Mouse (Mus musculus): ENCODE data around the gene Celf1. TPM values are rescaled to one million over a fixed set of nuclear protein-coding genes. Genes with fewer than 3 reads are reported as not detected.

Celf1 gene
- total RNA-seq, 1 experiment: 73.0 TPM

- H3K9ac ChIP-seq (ENCODE audit: insufficient read depth, low read depth, low read length, poor library complexity, severe bottlenecking): no peak overlapping the region
- H3K4me3 ChIP-seq (ENCODE audit: insufficient read depth in 1 of 2, low read depth in 1 of 2, low read length in 2 of 2, poor library complexity in 1 of 2, severe bottlenecking in 1 of 2): no peak overlapping the region
- no peaks in the 10 kb centered on the region for H3K9me3 ChIP-seq (ENCODE audit: control insufficient read depth, insufficient read depth, low read depth, low read length)
- no peaks in the 10 kb centered on the region for H3K4me1 ChIP-seq (ENCODE audit: control insufficient read depth in 2 of 2, insufficient read depth in 2 of 2, low read length in 2 of 2, poor library complexity in 1 of 2)
- H3K27ac ChIP-seq (ENCODE audit: insufficient read depth, low read depth, low read length, poor library complexity, severe bottlenecking): no peak overlapping the region
- TF ChIP-seq MAFK (IDR thresholded peaks at IDR 0.05; ENCODE audit: insufficient read depth, low read depth, low read length) (no peak), HCFC1 (IDR thresholded peaks at IDR 0.05; ENCODE audit: borderline replicate concordance, insufficient read depth, low read length) (no peak), ZC3H11A (IDR thresholded peaks at IDR 0.05; ENCODE audit: borderline replicate concordance, low read depth, low read length) (no peak), CHD2 (IDR thresholded peaks at IDR 0.05; ENCODE audit: low read depth, low read length) (no peak), ZNF384 (IDR thresholded peaks at IDR 0.05; ENCODE audit: low read depth, low read length) (no peak)
- DNase-seq (ENCODE audit: low read depth, low spot score): no peak
- H3K36me3 ChIP-seq (ENCODE audit: control insufficient read depth, insufficient read depth, low read length, poor library complexity, severe bottlenecking): peaks cover 36% of the 10 kb centered on the region
- in situ Hi-C loops (cut with MboI; ENCODE audit: low sequenced_read_pairs in 2 of 2, unreplicated experiment in 2 of 2): no loop called here
Observed at GRCm38 (mm10) chr2:91008536-91008935, 68.4 kb downstream of the Celf1 start.

GRCm38 (mm10) chr2:91013881-91014280 is 73.7 kb downstream of the Celf1 start:
- H3K27ac ChIP-seq (ENCODE audit: insufficient read depth, low read depth, low read length, poor library complexity, severe bottlenecking): no peak overlapping the region
- no peak overlapping the region for H3K4me3 ChIP-seq (ENCODE audit: insufficient read depth in 1 of 2, low read depth in 1 of 2, low read length in 2 of 2, poor library complexity in 1 of 2, severe bottlenecking in 1 of 2)
- H3K4me1 ChIP-seq (ENCODE audit: control insufficient read depth in 2 of 2, insufficient read depth in 2 of 2, low read length in 2 of 2, poor library complexity in 1 of 2): 0 out of 4 replicates have a peak, but pooled peaks cover 0 to 4% of the 10 kb centered on the region in 2 experiments
- H3K36me3 ChIP-seq (ENCODE audit: control insufficient read depth, insufficient read depth, low read length, poor library complexity, severe bottlenecking): peaks cover 30% of the 10 kb centered on the region
- H3K9me3 ChIP-seq (ENCODE audit: control insufficient read depth, insufficient read depth, low read depth, low read length): no peaks in the 10 kb centered on the region
- TF ChIP-seq ZC3H11A (IDR thresholded peaks at IDR 0.05; ENCODE audit: borderline replicate concordance, low read depth, low read length): no peak
- no peak for TF ChIP-seq CHD2 (IDR thresholded peaks at IDR 0.05; ENCODE audit: low read depth, low read length)
- TF ChIP-seq MAFK (IDR thresholded peaks at IDR 0.05; ENCODE audit: insufficient read depth, low read depth, low read length): no peak
- no peak for TF ChIP-seq HCFC1 (IDR thresholded peaks at IDR 0.05; ENCODE audit: borderline replicate concordance, insufficient read depth, low read length)
- in situ Hi-C loops (cut with MboI; ENCODE audit: low sequenced_read_pairs in 2 of 2, unreplicated experiment in 2 of 2): no loop called here
- H3K9ac ChIP-seq (ENCODE audit: insufficient read depth, low read depth, low read length, poor library complexity, severe bottlenecking): no peak overlapping the region
- DNase-seq (ENCODE audit: low read depth, low spot score): no peak

- DNase-seq (ENCODE audit: low read depth, low spot score): no peak
- H3K4me1 ChIP-seq (ENCODE audit: control insufficient read depth in 2 of 2, insufficient read depth in 2 of 2, low read length in 2 of 2, poor library complexity in 1 of 2): 0 out of 4 replicates have a peak, but pooled peaks cover 0 to 4% of the 10 kb centered on the region in 2 experiments
- no peaks in the 10 kb centered on the region for H3K9me3 ChIP-seq (ENCODE audit: control insufficient read depth, insufficient read depth, low read depth, low read length)
- in situ Hi-C loops (cut with MboI; ENCODE audit: low sequenced_read_pairs in 2 of 2, unreplicated experiment in 2 of 2): no loop called here
- no peak overlapping the region for H3K9ac ChIP-seq (ENCODE audit: insufficient read depth, low read depth, low read length, poor library complexity, severe bottlenecking)
- no peak overlapping the region for H3K27ac ChIP-seq (ENCODE audit: insufficient read depth, low read depth, low read length, poor library complexity, severe bottlenecking)
- no peak overlapping the region for H3K4me3 ChIP-seq (ENCODE audit: insufficient read depth in 1 of 2, low read depth in 1 of 2, low read length in 2 of 2, poor library complexity in 1 of 2, severe bottlenecking in 1 of 2)
- H3K36me3 ChIP-seq (ENCODE audit: control insufficient read depth, insufficient read depth, low read length, poor library complexity, severe bottlenecking): peaks cover 23% of the 10 kb centered on the region
- TF ChIP-seq MAFK (IDR thresholded peaks at IDR 0.05; ENCODE audit: insufficient read depth, low read depth, low read length) (no peak), ZC3H11A (IDR thresholded peaks at IDR 0.05; ENCODE audit: borderline replicate concordance, low read depth, low read length) (no peak), HCFC1 (IDR thresholded peaks at IDR 0.05; ENCODE audit: borderline replicate concordance, insufficient read depth, low read length) (no peak), CHD2 (IDR thresholded peaks at IDR 0.05; ENCODE audit: low read depth, low read length) (no peak), ZNF384 (IDR thresholded peaks at IDR 0.05; ENCODE audit: low read depth, low read length) (no peak)
Observed at GRCm38 (mm10) chr2:91015386-91015785, 75.2 kb downstream of the Celf1 start.

GRCm38 (mm10) chr2:91018061-91018788 is 78.0 kb downstream of the Celf1 start:
- DNase-seq (ENCODE audit: low read depth, low spot score): no peak
- Histone ChIP-seq H3K9me3 (ENCODE audit: control insufficient read depth, insufficient read depth, low read depth, low read length) (no peaks in the 10 kb centered on the region), H3K36me3 (ENCODE audit: control insufficient read depth, insufficient read depth, low read length, poor library complexity, severe bottlenecking) (peaks cover 20% of the 10 kb centered on the region), H3K9ac (ENCODE audit: insufficient read depth, low read depth, low read length, poor library complexity, severe bottlenecking) (no peak overlapping the region), H3K4me3 (ENCODE audit: insufficient read depth in 1 of 2, low read depth in 1 of 2, low read length in 2 of 2, poor library complexity in 1 of 2, severe bottlenecking in 1 of 2) (no peak overlapping the region), H3K4me1 (ENCODE audit: control insufficient read depth in 2 of 2, insufficient read depth in 2 of 2, low read length in 2 of 2, poor library complexity in 1 of 2) (0 out of 4 replicates have a peak, but pooled peaks cover 0 to 4% of the 10 kb centered on the region in 2 experiments), H3K27ac (ENCODE audit: insufficient read depth, low read depth, low read length, poor library complexity, severe bottlenecking) (no peak overlapping the region)
- TF ChIP-seq ZNF384 (IDR thresholded peaks at IDR 0.05; ENCODE audit: low read depth, low read length) (no peak), ZC3H11A (IDR thresholded peaks at IDR 0.05; ENCODE audit: borderline replicate concordance, low read depth, low read length) (no peak), CHD2 (IDR thresholded peaks at IDR 0.05; ENCODE audit: low read depth, low read length) (no peak), HCFC1 (IDR thresholded peaks at IDR 0.05; ENCODE audit: borderline replicate concordance, insufficient read depth, low read length) (no peak), MAFK (IDR thresholded peaks at IDR 0.05; ENCODE audit: insufficient read depth, low read depth, low read length) (no peak)
- in situ Hi-C loops (cut with MboI; ENCODE audit: low sequenced_read_pairs in 2 of 2, unreplicated experiment in 2 of 2): no loop called here

Measured in ES-E14 (cell line).